Comparison of ENCODE assay signal across 21 mouse cellular contexts in the genomic region with DNA sequence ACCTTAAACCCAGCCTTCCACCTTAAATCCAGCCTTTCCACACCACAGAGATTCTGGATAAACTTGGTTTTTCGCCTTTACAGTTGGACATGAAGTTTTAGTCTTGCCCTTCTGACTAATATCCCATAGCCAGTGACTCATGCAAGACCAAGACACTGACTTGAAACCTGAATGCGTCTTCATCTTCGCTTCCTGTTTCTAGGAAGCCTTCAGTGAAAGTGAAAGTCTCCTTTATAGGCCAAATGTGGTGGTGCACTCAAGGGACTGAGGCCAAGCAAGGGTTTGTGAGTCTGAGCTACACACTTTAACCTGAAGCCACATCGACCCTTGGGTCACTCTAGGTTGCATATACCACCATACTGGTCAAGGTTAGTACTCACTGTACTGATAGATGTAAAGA.
"Had no signal": no experiment of that assay in that cellular context is flagged by ENCODE, and none has a peak within 500 bp of the region (broad histone marks: within the 10 kb centered on the region; RNA-seq: fewer than 3 reads in every experiment).

No protein-coding gene starts in this region.

- DNase-seq: kidney, adult 2 months; kidney, postnatal 25 days; layer of hippocampus, adult 9-11 months; liver, postnatal 0 days; lung, embryonic 14.5 days; lung, postnatal 10 days; lung, postnatal 36 days; retina, postnatal 1 day; right cerebral cortex, postnatal 25 days; spleen, adult 18-20 months; thymus, postnatal 25 days had no signal

- H3K27me3 ChIP-seq: limb, embryonic 13.5 days; midbrain, embryonic 12.5 days; midbrain, embryonic 15.5 days; neural tube, embryonic 12.5 days; neural tube, embryonic 15.5 days had no signal

- H3K9me3 ChIP-seq: limb, embryonic 10.5 days; limb, embryonic 13.5 days; midbrain, embryonic 12.5 days; midbrain, embryonic 15.5 days; neural tube, embryonic 12.5 days; neural tube, embryonic 15.5 days had no signal

- H3K4me2 ChIP-seq: limb, embryonic 13.5 days; liver, embryonic 11.5 days; lung, embryonic 14.5 days; midbrain, embryonic 12.5 days; midbrain, embryonic 15.5 days; neural tube, embryonic 12.5 days; neural tube, embryonic 15.5 days had no signal

- H3K9ac ChIP-seq: limb, embryonic 13.5 days; liver, embryonic 14.5 days; liver, postnatal 0 days; lung, embryonic 14.5 days; midbrain, embryonic 12.5 days; midbrain, embryonic 15.5 days; neural tube, embryonic 12.5 days; neural tube, embryonic 15.5 days had no signal

- H3K4me1 ChIP-seq: limb, embryonic 10.5 days; midbrain, embryonic 12.5 days; midbrain, embryonic 15.5 days; neural tube, embryonic 12.5 days; neural tube, embryonic 15.5 days had no signal

- H3K27ac ChIP-seq: kidney, postnatal 0 days; layer of hippocampus, adult 2 months; limb, embryonic 10.5 days; limb, embryonic 13.5 days; liver, embryonic 14.5 days; midbrain, embryonic 12.5 days; midbrain, embryonic 15.5 days; neural tube, embryonic 12.5 days; neural tube, embryonic 15.5 days had no signal

- ATAC-seq: liver, postnatal 0 days; midbrain, embryonic 15.5 days had no signal

- H3K4me3 ChIP-seq: layer of hippocampus, adult 2 months; limb, embryonic 10.5 days; limb, embryonic 13.5 days; midbrain, embryonic 12.5 days; midbrain, embryonic 15.5 days; neural tube, embryonic 12.5 days; neural tube, embryonic 15.5 days had no signal

- H3K36me3 ChIP-seq: limb, embryonic 10.5 days; limb, embryonic 13.5 days; midbrain, embryonic 15.5 days had no signal
